Comparison of ENCODE assay signal across 25 mouse cellular contexts in the genomic region with DNA sequence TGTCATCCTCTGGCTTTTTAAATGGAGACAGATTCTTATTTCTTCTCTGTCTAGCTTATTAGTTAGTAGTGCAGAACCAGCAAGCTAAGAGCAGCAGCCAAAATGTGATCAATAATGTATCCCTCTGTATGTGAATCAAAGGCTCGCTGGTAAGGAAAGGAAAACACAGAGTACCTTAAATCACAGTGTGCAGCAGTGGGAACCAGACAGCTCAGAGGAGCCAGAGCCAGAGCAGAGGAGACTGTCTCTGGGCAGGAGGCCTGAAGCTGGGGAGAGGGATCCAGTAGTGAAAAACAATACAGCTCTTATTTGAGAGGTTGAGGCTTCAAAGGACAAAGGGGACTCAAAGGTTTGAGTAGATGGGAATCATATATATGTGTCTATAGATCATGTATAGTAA.
"Had no signal": no experiment of that assay in that cellular context is flagged by ENCODE, and none has a peak within 500 bp of the region (broad histone marks: within the 10 kb centered on the region; RNA-seq: fewer than 3 reads in every experiment).

No protein-coding gene starts in this region.

- DNase-seq: gastrocnemius, postnatal 14 days; gastrocnemius, postnatal 36 days; heart, adult 11 months; heart, adult 2 months; heart, postnatal 14 days; heart, postnatal 36 days; kidney, adult 11 months; kidney, adult 2 months; kidney, adult 9 months; kidney, postnatal 14 days; kidney, postnatal 36 days; layer of hippocampus, adult 9-11 months; layer of hippocampus, postnatal 36 days; left cerebral cortex, postnatal 4 days had no signal

- H3K4me3 ChIP-seq: heart, adult 2 months; heart, embryonic 13.5 days; heart, embryonic 15.5 days; hindbrain, embryonic 12.5 days; kidney, embryonic 15.5 days; limb, embryonic 13.5 days; limb, embryonic 15.5 days had no signal

- H3K4me1 ChIP-seq: heart, embryonic 13.5 days; heart, embryonic 15.5 days; hindbrain, embryonic 12.5 days; kidney, embryonic 15.5 days; limb, embryonic 13.5 days; limb, embryonic 15.5 days had no signal

- H3K9ac ChIP-seq: heart, embryonic 13.5 days; heart, embryonic 15.5 days; hindbrain, embryonic 12.5 days; hindbrain, embryonic 14.5 days; kidney, embryonic 15.5 days; limb, embryonic 13.5 days; limb, embryonic 15.5 days had no signal

- H3K4me2 ChIP-seq: heart, embryonic 11.5 days; heart, embryonic 13.5 days; heart, embryonic 15.5 days; hindbrain, embryonic 12.5 days; hindbrain, embryonic 14.5 days; kidney, embryonic 15.5 days; limb, embryonic 13.5 days; limb, embryonic 15.5 days had no signal

- H3K27ac ChIP-seq: heart, adult 2 months; heart, embryonic 13.5 days; heart, embryonic 15.5 days; hindbrain, embryonic 12.5 days; hindbrain, embryonic 14.5 days; hindbrain, postnatal 0 days; kidney, embryonic 15.5 days; kidney, postnatal 0 days; limb, embryonic 13.5 days; limb, embryonic 15.5 days had no signal

- H3K9me3 ChIP-seq: heart, embryonic 13.5 days; heart, embryonic 15.5 days; hindbrain, embryonic 12.5 days; kidney, embryonic 15.5 days; limb, embryonic 13.5 days; limb, embryonic 15.5 days had no signal

- H3K36me3 ChIP-seq: heart, embryonic 13.5 days; heart, embryonic 15.5 days; hindbrain, embryonic 12.5 days; kidney, embryonic 15.5 days; limb, embryonic 13.5 days; limb, embryonic 15.5 days had no signal

- ATAC-seq: hindbrain, postnatal 0 days; intestine, embryonic 16.5 days had no signal

- H3K27me3 ChIP-seq: heart, embryonic 13.5 days; heart, embryonic 15.5 days; hindbrain, embryonic 12.5 days; kidney, embryonic 15.5 days; limb, embryonic 13.5 days; limb, embryonic 15.5 days had no signal
